Mouse (Mus musculus) spleen, adult 12 weeks (tissue): ENCODE data around the gene Izumo1.

Experiments used
- DNase-seq: peaks from one replicate; pipeline ENCODE4 v3.0.0; 2022; ENCODE audit warnings: low spot score

The Izumo1 gene

DNA sequence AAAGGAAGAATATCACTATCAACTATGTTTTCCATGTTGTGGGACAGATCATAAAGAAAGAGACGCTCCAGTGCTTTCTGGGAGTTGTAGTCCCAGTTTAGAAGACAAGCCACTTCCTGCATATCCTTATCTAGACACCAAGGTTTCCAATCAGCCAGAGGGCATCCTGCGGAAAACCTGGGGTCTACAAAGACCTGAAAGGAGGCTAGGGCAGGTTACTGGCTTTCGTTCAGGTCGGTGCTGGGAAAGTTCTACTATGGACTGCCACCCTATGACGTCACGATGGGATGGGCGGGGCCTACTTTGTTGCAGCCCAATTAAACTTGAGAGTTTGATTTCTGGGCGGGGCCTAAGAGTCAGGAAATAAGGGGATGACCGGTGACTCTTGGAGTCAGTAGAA is at the start of gene Izumo1:
Gene Izumo1, plus strand, starts transcription at position 369 of the 400 bp plus-strand sequence.
- DNase-seq, result no peak

DNA sequence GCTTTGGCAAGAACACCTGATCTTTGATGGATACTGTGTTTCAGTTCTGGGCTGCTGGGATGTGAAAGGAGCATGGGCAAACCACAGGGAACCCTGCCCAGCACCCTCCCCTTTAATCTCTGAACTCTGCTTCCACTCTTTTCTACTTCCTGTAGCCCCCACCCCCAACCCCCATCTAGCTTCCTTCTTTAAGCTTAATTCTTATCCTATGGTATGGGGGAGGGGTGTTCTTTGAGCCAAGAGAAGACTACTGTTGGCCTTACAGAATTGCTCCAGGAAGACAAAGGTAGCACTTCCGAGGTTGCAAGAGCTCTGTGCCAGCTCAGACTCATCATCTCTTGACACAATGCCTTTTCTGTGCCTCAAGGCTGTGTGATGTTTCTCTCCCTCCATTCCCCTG is 49.6 kb upstream of the Izumo1 start:
- no peak for DNase-seq

DNA sequence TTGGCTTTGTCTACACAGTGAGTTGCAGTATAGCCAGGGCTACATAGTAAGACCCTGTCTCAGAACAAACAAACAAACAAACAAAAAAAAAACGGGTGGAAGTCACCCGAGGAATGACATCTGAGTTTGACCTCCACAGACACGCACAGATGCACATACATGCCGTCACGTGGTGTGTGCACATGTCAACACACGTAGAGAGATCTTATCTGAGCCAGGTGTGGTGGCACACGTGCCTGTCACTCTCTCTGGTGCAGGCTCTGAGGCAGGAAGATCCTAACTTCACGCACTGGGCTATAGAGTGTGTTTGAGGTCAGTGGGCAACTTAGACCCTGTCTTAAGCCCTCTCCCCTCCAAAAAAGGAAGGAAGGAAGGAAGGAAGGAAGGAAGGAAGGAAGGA is 47.7 kb upstream of the Izumo1 start:
- no peak for DNase-seq

DNA sequence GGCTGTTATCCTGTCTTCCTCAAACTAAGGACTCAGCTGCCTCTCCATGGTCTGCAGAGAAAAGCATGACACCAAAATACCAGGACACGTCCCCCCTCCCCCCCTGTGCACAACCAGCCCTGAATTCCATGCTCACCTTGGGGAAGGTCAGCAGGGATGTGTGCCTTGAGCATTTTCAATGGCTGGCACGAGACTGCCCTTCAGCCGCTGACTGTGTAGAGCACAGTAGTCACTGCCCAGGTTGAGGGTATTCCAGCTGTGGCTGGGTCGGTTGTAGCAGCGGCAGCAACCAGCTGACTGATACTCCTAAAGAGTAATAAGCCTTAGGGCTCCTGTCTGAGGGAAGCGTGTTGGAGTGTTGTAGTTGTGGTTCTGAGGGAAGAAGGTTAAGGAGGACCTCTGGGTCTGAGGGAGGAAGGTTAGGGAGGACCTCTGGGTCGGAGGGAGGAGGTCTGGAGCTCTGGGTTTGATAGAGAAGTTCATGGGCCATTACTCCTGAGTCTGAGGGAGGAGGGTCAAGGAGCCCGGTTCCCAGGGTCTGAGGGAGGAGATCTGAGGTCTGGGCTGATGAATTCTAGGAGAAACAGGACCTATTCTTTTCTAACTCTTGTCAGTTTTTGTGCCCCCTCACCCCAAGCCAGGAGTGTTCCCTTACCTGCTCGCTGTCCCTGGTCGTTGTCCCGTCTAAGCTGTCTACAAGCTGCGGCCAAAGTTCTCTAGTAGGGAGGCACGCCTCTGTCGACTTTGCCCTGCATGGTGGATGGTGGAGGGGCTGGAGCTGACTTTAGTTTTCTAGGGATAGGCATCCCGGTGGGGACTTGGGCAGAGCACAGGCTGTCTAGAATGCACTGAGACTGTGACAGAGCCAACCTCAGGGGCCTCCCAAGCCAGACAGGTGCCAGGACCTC is 46.9 kb upstream of the Izumo1 start:
- DNase-seq, result no peak

DNA sequence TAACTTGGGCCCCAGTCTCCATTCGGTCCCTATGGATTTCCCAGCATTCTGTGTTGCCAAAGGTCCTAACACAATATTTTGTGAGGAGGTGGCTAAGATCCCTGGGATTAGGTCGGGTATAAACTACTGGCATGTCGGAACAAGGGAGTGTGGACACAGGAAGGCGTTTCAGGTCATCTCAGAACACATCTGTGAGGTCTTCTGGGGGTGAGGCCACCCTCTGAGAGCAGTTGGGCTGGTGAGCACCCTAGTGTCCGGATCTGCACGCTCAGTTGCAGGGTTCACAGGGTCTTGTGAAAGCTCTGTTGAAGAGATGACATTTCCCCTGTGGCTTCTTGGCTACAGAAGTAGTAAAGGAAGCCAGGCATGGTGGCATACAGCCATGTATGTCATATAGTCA is 35.7 kb upstream of the Izumo1 start:
- DNase-seq, result no peak

DNA sequence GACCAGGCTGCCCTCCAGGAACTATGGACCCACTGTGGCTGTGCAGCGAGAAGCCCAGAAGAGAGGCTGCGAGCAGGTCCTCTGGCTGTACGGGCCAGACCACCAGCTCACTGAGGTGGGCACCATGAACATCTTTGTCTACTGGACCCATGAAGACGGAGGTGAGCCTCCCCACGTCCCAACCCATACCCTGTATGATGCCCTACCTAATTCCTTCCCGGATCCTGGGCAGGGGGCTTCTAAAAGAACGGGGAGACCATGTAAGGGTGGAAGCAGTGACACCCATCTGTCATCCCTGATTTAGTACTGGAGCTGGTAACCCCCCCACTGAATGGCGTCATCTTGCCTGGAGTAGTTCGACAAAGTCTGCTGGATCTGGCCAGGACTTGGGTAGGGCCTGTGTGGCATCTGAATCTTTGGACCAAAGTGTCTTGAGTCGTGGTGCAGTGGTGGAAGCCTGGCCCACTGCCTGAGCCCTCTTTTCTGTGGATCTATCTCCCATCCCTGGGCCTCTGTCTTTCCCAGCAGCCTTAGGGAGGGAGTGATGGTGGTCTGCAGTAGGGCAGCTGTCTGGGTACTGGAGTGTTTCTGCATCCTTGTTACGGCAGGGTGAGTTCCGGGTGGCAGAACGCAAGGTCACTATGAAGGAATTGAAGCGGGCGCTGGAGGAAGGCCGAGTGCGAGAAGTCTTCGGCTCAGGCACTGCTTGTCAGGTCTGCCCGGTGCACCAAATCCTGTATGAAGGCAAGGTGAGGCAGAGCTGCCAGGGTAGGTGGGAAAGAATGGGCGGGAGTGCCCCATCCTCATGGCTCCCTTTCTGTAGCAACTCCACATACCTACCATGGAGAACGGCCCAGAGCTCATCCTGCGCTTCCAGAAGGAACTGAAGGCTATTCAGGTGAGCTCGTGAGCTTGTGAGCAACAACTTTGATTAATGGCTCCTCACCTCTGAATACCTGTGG is 33.7 kb upstream of the Izumo1 start:
- DNase-seq, result no peak

DNA sequence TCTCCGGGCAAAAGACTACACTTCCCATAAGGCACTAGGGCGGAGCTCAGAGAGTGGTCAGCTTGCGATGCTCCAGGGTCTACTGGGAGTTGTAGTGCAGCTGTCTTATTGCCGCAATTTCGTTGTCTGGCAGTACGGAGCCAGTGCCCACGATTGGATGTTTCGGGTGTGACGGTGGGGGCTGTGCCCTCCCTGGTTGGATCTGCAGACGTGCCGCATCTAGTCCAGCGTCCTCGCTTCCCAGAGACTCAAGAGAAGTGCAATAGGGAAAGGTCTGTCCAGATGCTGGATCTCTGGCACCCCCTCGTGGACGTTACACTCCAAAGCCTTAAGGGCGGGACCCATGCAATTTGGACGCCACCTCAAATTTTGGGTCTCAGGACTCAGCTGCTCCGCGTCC is 32.4 kb upstream of the Izumo1 start:
- DNase-seq, result peak; percentile 75

DNA sequence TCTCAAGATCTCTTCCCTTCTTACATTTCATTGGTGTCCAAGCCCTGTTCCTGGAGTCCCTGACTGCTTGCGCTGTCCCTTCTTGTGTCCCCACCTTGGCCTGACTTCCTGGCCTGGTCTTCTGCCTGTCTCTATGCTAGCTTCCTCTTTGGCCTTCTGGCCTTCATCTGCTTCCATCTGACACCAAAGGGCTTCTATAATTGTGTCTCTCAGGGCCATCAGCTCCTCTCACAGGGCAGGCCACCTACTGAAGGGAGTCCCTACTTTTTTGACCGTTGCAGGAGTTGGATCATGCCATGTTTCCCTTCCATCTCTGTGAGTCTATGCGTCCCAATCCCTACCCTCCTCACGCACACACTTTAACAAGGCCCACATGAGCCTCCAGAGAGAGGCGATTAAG is 31.7 kb upstream of the Izumo1 start:
- no peak for DNase-seq

DNA sequence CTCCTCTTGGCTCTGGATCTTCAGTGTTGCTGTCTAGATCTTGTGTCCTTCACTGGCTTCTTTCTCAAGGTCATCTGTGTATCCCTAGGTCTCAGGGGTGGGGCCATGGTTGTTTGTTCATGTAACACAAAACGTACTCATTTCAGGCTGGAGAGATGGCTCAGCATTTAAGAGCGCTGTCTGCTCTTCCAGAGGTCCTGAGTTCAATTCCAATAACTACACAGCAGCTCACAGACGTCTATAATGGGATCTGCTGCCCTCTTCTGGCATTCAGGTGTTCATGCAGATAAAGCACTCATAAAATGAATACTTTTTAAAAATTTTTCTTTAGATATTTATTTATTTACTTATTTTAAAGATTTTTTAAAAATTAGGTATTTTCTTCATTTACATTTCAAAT is 30.7 kb upstream of the Izumo1 start:
- DNase-seq, result no peak

DNA sequence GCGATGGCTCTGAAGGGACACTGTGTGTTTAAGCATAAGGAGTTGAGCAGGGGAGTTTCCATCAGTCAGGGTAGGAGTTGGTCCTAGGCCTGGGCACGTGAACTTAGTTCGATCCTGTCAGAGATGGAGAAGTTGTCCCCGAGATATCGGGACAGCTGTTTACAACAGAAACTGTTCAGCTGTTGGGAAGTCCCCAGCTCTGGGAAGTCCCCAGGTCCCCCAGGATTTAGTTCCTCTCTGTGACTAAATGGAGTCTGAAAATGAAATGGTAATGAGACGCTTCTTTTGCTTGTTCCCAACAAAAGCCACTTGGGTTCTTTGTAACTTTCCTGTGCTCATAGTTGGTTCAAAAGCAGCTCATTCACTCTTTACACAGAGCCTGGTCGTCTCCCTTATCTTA is 29.7 kb upstream of the Izumo1 start:
- DNase-seq, result no peak

DNA sequence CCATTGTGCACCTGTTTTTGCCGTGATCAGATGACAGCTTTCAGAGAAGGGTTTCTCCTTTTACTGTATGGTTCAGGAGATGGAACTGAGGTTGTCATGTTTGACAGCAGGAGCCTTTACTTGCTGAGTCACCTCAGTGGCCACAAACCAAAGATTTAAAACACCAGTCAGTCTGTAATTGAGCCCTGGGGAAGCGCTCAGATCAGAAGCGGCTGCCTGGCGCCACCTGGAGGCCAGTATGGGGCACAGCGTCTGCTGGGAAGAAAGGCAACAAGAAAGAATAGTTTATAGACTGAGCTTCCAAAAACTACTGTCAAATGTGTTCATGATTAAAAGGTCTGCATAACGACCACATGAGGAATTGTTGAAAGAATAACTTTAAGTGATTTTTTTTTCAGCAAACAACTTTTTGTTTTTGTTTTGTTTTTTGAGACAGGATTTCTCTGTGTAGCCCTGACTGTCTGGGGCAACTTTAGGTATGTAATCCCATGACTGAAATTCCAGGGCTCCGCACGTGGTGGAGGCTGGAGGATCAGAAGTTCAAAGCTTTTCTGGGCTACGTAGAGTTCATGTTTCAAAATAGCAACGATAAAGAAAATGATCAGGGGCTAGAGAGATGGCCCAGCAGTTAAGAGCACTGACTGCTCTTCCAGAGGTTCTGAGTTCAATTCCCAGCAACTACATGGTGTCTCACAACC is 28.3 kb upstream of the Izumo1 start:
- peak; percentile 52 for DNase-seq

DNA sequence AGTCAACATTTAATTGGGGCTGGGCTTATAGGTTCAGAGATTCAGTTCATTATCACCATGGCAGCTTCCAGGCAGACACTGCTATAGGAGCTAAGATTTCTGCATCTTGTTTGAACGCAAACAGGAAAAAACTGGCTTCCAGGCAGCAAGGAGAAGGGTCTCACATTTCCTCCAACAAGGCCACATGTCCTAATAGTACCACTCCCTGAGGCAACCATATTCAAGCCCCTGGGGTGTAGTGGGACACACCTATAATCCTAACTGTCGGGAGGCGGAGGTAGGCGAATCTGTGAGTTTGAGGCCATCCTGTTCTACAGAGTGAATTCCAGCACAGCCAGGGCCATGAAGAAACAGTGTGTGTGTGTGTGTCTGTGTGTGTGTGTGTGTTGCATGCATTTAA is 26.4 kb upstream of the Izumo1 start:
- no peak for DNase-seq

DNA sequence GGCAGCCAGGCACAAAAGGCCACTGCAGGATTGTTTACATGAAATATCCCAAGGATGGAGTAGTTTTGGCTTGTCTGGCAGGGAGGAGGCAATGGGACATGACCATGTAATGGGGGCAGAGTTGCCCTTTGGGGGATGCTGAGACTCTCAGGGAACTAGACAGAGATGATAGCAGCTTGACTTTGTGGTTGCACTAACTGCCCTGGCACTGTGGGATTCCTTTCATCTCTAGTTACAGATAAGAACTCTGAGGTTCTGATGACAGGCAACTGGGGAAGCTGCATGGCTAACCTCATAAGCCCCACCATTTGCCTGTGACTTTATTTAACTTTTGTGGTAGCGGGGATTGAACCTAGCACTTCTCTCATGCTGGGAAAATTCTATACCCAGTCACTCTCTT is 25.5 kb upstream of the Izumo1 start:
- DNase-seq, result no peak

DNA sequence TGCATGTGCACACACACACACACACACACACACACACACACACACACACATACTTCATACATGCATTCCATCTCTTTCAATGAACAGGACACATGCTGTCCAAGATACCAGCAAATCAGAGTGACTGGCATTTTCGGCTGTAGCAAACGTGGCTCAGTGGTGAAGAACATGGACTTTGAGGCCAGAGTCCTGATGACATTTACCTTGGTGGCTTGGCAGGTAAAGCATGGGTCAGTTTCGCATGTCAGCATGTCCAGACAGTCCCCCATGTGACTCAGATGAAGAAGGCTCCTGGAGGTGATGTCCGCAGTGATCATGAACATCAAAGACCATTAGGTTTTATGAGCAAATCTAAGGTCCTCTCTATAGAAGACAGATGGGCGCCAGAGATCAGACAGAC is 24.6 kb upstream of the Izumo1 start:
- DNase-seq, result no peak

DNA sequence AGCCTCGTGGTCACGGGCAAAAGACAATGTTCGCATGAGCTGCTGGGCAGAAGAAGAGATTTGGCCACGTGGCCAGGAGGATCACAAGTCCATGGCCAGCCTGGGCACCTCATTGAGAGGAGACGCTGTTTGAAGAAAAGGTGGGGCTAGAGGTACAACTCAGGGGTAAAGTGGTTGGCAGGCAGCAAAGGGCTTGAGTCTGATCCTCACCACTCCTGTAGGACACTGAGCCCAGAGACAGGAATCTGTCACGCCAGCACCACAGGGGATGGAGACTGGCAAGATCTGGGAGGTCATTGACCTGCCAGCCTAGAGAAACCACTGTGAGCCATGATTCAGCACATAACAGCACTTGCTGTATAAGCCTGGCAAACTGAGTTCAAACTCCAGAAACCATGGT is 24.1 kb upstream of the Izumo1 start:
- no peak for DNase-seq

DNA sequence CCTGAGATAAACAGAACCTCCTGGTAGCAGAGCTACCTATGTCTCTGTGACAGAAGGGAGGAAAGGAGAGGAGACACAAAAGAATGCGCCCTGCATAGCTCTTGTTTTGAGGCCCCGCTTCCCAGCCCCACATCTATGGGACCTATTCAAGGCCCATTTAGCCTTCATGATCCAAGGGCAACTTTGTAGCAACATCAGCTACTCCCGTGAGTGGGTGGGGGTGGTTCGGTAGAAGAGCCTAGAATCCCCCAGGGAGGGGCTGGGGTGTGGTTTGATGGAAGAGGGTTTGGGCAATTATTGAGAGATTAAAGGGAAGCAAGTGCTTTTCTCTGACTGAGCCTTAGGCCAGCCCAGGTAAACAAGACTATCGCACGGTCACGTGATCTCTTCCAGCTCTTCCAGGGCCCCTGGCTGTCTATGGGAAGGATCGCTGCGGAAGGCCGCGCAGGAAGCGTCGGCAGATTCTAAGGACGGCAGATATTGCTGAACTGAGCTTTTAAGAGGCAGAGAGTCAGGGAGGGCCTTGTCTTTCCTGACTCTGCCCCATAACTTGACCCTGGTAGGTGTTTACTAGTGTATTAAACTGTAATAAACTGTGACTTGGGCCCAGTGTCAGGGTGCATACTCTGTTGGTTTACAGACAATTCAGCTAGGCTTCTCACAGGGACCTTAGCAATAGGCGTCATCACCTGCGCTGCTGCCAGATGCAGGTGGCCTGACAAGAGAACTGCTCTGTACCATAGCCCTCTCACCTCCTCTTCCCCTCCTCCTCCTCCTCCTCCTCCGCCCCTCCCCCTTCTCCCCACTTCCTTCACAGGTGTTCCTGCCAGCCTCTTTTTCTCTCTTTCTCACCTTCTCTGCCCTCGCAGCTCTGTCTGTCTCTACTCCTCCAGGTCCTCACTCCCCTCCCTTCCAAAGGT is 22.4 kb upstream of the Izumo1 start:
- DNase-seq, result no peak

DNA sequence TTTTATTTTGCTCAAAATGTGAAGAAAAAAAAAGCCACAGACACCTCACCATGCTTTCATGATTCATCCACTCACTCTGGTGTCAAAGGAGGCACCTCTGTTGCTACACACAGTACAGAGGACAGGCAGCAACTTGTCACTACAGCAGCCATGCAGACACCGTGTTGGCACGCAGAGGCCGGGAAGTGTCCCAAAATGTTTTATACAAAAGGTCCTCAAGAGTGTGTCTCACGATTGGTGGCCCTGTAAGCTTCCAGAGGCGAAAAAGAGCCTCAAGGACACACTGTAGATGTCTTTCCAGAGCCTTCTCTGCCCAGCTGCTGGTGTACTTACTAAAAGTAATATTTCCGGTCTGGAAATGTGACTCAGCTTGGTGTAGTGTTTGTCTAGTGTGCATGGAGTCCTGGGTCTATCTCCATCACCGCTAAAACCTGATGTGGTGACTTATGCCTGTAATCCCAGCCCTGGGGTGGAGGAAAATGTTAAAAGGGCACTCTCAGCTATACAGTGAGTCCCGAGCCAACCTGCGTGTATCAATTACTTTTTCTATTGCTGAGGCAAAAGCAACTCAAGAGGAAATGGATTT is 15.8 kb upstream of the Izumo1 start:
- no peak for DNase-seq

DNA sequence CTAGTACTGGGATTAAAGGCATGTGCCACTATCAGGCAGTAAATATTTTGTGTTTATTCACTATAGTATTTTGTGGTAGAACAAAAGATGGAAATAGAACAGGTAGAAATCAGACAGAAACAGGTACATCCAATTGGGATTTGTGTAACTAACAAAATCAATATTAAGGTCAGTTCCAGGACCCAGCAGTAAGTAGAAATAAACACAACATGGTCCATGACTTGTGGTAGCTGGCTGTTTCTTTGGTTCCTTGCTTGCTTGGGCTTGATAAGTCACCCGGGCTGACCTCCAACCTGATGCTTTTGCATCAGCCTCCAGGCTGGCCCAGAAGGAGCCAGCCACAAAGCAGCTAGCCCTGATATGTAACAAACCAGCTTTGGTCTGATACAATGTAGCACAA is 12.1 kb upstream of the Izumo1 start:
- no peak for DNase-seq

DNA sequence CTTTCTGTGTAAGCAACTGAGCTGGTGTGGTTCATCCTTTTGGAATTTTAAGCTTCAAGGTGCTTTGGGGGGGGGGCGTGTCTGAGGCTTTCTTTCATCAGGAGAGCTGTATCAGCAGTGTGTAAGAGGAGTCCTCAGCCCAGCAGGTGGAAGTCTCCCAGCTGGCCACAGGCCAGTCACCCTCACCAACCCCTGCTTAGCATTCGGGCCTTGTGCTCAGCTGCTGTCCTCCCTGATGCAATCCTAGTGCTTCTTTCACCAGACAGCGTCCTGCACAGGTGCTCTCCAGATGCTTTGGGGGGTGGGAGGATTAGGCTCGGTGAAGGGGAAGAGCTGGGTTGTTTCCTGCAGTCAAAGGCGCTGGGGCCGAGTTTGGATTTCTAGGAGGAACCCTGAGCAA is 5.3 kb upstream of the Izumo1 start:
- no peak for DNase-seq

DNA sequence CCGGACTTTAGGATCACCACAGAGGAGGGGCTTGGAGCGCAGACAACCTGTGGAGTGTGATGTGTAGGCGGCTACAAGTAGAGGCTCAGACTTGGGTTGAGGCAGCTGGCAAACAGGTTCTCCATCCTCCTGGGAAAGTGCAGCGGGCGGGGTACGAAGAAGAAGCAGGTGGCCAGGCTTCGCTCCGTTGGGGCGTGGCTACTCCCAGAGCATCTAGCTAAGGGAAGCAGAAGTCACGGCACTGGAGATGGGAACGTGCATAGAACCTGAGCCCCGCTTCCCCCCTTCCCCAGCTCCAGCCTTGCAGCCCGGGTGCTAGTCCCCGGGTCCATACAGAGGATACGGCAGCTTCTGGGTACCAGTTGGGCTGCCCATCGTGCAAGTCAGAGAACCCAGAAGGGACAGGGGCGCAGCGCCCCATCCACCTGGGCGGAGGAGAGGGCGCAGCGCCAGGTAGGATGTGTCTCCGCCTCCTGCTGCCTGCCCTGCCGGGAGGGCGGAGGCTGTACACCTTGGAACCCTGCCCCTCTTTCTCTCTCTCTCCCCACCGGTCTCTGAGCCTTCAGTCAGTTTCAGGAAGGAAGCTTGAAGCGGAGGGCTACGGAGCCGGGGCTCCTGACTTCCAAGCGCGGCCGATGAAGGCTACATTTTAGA is 4.4 kb upstream of the Izumo1 start, which contains the start of gene Fut1:
Gene Fut1, plus strand, starts transcription at position 248 of the 654 bp plus-strand sequence.
- no peak for DNase-seq
